Mouse (Mus musculus): ENCODE measurements around the gene Lepr.

GRCm38 (mm10) chr4:101760490-101760889 lies 43.3 kb downstream of the Lepr start:
- TF ChIP-seq POLR2A (IDR thresholded peaks at IDR 0.05; ENCODE audit: insufficient read length, low read depth) (no peak), MAX (IDR thresholded peaks at IDR 0.05; ENCODE audit: low read depth) (no peak), MYOD1 (IDR thresholded peaks at IDR 0.05; ENCODE audit: control insufficient read depth in 1 of 3, insufficient read length in 2 of 3, low read depth in 2 of 3) (no peak), E2F4 (IDR thresholded peaks at IDR 0.05; ENCODE audit: insufficient read depth) (no peak), POLR2AphosphoS2 (IDR thresholded peaks at IDR 0.05; ENCODE audit: insufficient read length, low read depth) (no peak), TCF12 (IDR thresholded peaks at IDR 0.05; ENCODE audit: insufficient read depth, poor library complexity, severe bottlenecking) (no peak), USF1 (IDR thresholded peaks at IDR 0.05; ENCODE audit: low read depth) (no peak), TCF3 (IDR thresholded peaks at IDR 0.05; ENCODE audit: insufficient read length, low read depth) (no peak), MYOG (IDR thresholded peaks at IDR 0.05; ENCODE audit: control insufficient read depth in 1 of 3, insufficient read depth in 1 of 3, insufficient read length in 2 of 3, low read depth in 2 of 3) (no peak), CEBPB (IDR thresholded peaks at IDR 0.05; ENCODE audit: insufficient read depth, poor library complexity, severe bottlenecking) (no peak), REST (IDR thresholded peaks at IDR 0.05; ENCODE audit: insufficient read depth, insufficient read length) (no peak)
